Mouse (Mus musculus) liver, embryonic 16.5 days (tissue): Measurements from ENCODE around the gene Gpr180. TPM values are rescaled to one million over a fixed set of nuclear protein-coding genes. Genes with fewer than 3 reads are reported as not detected.
A peak's percentile ranks its signal among the peaks of the same experiment; 100 is the strongest.

Source experiments
- ATAC-seq: fragments of 200-750 bp; cut with Nextera tagmentation; 2 replicates; pipeline ENCODE4 v1.8.0; 2017; ENCODE audit warnings: low read depth, mild to moderate bottlenecking, moderate number of reproducible peaks, moderate library complexity
- H3K27ac ChIP-seq: fragments of 300-500 bp; sonication (generic); 2 replicates; pipeline ENCODE4 v1.5.1; 2014; ENCODE audit warnings: mild to moderate bottlenecking, low read length
- H3K27me3 ChIP-seq: fragments of 300-500 bp; sonication (generic); 2 replicates; pipeline ENCODE4 v1.6.1; 2014; ENCODE audit warnings: low read depth, low read length, mixed read lengths; ENCODE audit not compliant: control insufficient read depth, insufficient read depth
- H3K36me3 ChIP-seq: fragments of 300-500 bp; sonication (generic); 2 replicates; pipeline ENCODE4 v1.6.1; 2014; ENCODE audit warnings: mild to moderate bottlenecking; ENCODE audit not compliant: control insufficient read depth, insufficient read depth
- H3K4me1 ChIP-seq: fragments of 300-500 bp; sonication (generic); 2 replicates; pipeline ENCODE4 v1.6.1; 2014; ENCODE audit warnings: low read depth, low read length, mixed read lengths; ENCODE audit not compliant: control insufficient read depth
- H3K4me2 ChIP-seq: fragments of 300-500 bp; sonication (generic); 2 replicates; pipeline ENCODE4 v1.6.1; 2014; ENCODE audit warnings: low read depth, low read length, mixed read lengths
- H3K4me3 ChIP-seq: fragments of 300-500 bp; sonication (generic); 2 replicates; pipeline ENCODE4 v1.5.1; 2014; ENCODE audit warnings: low read depth, mild to moderate bottlenecking, low read length
- H3K9ac ChIP-seq: fragments of 300-500 bp; sonication (generic); 2 replicates; pipeline ENCODE4 v1.6.1; 2014; ENCODE audit warnings: low read depth, low read length
- H3K9me3 ChIP-seq: fragments of 300-500 bp; sonication (generic); replicated peaks from 2 replicates; pipeline ENCODE4 v1.6.1; 2016; ENCODE audit warnings: low read length; ENCODE audit not compliant: control insufficient read depth
- WGBS: fragments of 180-500 bp; shearing (Covaris S2); extraction: QIAGEN DNeasy Blood & Tissue Kit; methylation state at CpG from one replicate; pipeline ENCODE4 v1.1.7; 2014; ENCODE audit not compliant: insufficient replicate concordance; 5-methylcytosine and 5-hydroxymethylcytosine counted together
- polyA plus RNA-seq: library from polyadenylated mRNA; unstranded; fragments of >200 nt; fragmentation: Nextera tagmentation; extraction: Ambion mirVana; gene quantifications from 2 replicates; pipeline ENCODE4 v1.2.1, GENCODE M21; 2015

The Gpr180 gene
- polyA plus RNA-seq, 1 experiment from 2014 or later, result 10.0 TPM

DNA sequence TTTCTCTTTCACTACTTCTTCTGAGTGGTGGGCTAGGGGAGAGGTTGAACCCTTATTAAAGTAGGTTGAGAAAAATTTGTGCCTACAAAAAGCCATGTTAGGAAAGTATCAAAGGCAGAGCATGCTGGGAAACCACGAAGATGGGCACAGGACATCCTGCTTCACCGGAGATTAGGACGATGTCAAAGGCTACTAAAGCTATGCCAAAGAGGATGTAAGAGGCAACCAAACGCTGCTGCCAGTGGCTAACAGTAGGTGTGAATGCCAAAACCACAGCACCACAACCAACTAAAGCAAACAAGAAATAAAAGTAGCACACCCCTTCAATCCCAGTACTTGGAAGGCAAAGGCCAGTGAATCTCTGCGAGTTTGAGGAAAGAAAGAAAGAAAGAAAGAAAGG, 12.8 kb upstream of the Gpr180 start:
- Histone ChIP-seq H3K27ac (no peak overlapping the region), H3K9ac (no peak overlapping the region), H3K4me3 (no peak overlapping the region), H3K4me1 (peaks cover 2% of the 10 kb centered on the region; the same call in 1 of the 2 replicates), H3K36me3 (peaks cover 9% of the 10 kb centered on the region), H3K9me3 (no peaks in the 10 kb centered on the region), H3K27me3 (no peaks in the 10 kb centered on the region), H3K4me2 (no peak overlapping the region)
- ATAC-seq, result no peak
- WGBS, result 43% methylated on average over 5 of the region's 5 CpGs

DNA sequence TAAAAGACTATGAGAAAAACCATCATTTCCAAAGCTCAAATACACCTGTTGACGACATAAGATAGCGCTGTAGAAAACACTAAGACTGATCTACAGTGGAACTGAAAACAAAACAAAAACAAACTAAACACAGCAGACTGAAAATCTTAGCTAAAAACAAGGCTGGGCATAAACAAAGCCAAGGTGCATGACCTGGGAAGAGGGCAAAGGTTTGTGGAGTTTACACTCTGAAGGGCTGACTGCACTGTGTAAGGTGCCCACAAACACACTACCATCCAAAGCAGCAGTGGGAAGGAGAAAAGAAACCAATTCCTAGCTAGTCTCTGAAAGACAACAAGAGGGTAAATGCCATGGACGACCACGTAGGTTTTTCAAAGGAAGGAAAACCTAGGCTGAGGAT, 12.2 kb upstream of the Gpr180 start:
- Histone ChIP-seq H3K9ac (no peak overlapping the region), H3K27ac (no peak overlapping the region), H3K4me2 (no peak overlapping the region), H3K27me3 (no peaks in the 10 kb centered on the region), H3K4me1 (peaks cover 2% of the 10 kb centered on the region; the same call in 1 of the 2 replicates), H3K36me3 (peaks cover 9% of the 10 kb centered on the region), H3K4me3 (no peak overlapping the region), H3K9me3 (no peaks in the 10 kb centered on the region)
- WGBS, result 77% methylated on average over 4 of the region's 4 CpGs
- no peak for ATAC-seq

DNA sequence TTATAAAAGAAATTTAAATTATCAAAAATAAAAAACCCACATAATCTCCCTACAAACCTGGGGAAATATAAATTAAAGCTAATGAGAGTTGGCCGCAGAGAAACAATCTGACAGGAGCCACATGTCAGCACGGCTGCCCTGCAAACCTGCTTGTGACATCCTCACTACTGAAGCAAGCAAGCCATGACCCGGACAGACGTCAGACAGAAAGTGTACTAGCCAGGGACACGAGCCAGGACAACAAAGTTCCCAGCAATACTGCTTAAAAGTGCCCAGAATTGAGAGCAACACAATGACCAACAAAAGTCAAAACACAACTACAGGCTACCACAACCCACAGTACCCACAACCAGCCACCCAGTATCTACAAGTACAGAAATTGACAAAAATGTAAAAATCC, 10.7 kb upstream of the Gpr180 start:
- Histone ChIP-seq H3K4me3 (no peak overlapping the region), H3K4me2 (no peak overlapping the region), H3K27me3 (no peaks in the 10 kb centered on the region), H3K9me3 (no peaks in the 10 kb centered on the region), H3K27ac (no peak overlapping the region), H3K36me3 (peaks cover 4% of the 10 kb centered on the region), H3K9ac (no peak overlapping the region), H3K4me1 (peaks cover 2% of the 10 kb centered on the region; the same call in 1 of the 2 replicates)
- ATAC-seq, result no peak
- WGBS, result 78% methylated on average over 5 of the region's 5 CpGs

DNA sequence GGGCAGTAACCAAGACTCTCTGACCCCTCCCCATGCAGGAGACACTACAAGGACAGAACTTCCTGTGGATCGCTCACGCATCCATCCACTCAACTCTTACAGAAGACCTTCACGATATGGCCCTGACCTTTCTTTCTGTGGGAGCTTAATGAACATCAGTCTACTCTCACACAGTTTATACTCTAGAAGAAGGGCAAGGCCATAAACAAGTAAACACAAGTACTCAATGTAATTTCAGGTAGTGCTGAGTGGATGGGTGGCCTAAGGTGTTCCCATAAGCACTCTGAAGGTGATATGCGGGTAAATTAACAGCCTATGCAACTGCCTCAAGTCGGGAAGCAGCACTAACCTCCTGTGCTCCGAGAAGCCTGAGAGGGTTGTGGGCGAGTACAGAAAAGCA, 5.5 kb upstream of the Gpr180 start:
- 70% methylated on average over 7 of the region's 7 CpGs for WGBS
- H3K4me3 ChIP-seq, result peak overlapping the region; percentile 74; the same call in 1 of the 2 replicates
- peaks cover 4% of the 10 kb centered on the region for H3K36me3 ChIP-seq
- no peak for ATAC-seq
- H3K9ac ChIP-seq, result no peak overlapping the region
- H3K27me3 ChIP-seq, result no peaks in the 10 kb centered on the region
- H3K4me1 ChIP-seq, result peaks cover 14% of the 10 kb centered on the region
- H3K27ac ChIP-seq, result no peak overlapping the region
- H3K4me2 ChIP-seq, result peak overlapping the region; percentile 89
- H3K9me3 ChIP-seq, result no peaks in the 10 kb centered on the region

DNA sequence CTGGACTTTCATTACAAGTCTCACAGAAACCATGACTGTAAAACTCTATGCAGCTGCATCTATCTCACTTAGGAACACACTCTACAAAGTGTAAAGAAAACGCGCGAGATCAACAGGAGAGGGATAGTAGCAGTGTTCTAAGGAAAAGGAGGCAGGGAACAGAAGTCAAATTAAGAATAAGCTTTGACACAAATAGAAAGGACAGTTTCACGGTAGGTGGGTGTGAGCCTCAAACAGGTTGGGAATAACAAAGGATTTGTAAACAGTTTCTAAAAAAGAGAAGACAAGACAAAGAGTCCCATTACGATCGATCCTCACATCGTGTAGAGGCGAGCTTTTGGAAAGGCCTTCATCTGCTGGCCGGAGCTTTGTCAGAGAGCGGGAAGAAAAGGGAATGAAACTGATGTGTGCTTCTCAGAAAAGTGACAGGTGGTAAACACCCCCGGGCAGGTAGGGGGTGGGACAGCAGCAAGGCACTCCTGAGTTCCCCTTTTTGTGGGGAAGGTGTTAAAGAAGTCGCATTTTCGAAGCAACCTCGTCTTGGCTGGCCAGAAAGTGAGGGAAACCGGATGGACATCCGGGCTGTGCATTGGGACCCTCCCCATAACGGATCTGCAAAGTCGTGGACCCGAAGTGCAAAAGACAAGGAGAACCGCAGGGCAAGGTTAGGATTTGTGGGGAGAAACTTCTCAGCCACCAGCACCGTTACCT, 4.9 kb upstream of the Gpr180 start:
- ATAC-seq, result no peak
- Histone ChIP-seq H3K4me3 (peak overlapping the region; percentile 74), H3K27ac (no peak overlapping the region), H3K9me3 (no peaks in the 10 kb centered on the region), H3K4me2 (peak overlapping the region; percentile 89), H3K36me3 (peaks cover 4% of the 10 kb centered on the region), H3K4me1 (peaks cover 17% of the 10 kb centered on the region), H3K27me3 (no peaks in the 10 kb centered on the region), H3K9ac (peak overlapping the region; percentile 74)
- WGBS, result 10% methylated on average over 21 of the region's 21 CpGs

DNA sequence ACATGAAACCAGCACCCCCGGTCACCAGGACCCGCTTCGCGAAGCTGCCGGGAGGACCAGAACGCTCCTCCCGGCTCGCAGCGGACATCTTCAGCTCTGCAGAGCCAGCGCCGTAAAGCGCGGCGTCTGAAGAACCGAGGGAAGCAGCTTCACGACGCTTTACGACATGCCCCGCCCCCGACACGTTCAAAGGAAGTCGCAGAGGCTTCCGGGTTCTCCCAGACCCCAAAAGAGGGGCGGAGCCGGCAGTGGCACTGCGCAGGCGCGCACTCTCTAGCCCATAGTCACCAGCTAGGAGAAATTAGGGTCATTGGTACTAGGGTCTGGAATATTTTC, 4.3 kb upstream of the Gpr180 start, which contains the start of gene Tgds:
Gene Tgds, minus strand, starts transcription at position 114 of the 336 bp plus-strand sequence.
- Histone ChIP-seq H3K27me3 (no peaks in the 10 kb centered on the region), H3K4me2 (peak within 1 kb of the TSS; percentile 89), H3K27ac (no peak within 1 kb of the TSS), H3K9me3 (no peaks in the 10 kb centered on the region), H3K9ac (peak within 1 kb of the TSS; percentile 74), H3K4me3 (peak within 1 kb of the TSS; percentile 74), H3K36me3 (no peaks in the 10 kb centered on the region), H3K4me1 (peaks cover 20% of the 10 kb centered on the region)
- ATAC-seq, result peak; percentile 68
- WGBS, result 0% methylated on average over 28 of the region's 28 CpGs

DNA sequence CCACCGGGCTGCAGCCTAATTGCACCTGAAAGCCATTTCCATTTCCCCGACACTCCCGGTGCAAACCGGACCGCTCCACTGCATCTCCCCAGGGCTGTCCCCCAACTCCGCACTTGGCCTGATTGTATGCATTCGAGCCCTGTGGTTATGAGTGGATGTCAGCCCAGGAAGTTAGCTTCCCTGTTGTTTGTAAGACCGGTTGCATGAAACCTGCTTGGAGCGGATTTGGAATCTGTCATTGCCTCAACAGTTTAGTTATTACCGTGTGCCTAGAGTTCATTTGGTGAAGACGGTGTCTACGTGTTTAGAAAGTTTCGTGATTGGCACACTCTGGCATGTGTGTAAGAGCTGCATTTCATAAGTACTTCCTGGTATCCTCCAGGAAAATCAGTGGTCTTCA, 529 bp downstream of the Gpr180 start:
- Histone ChIP-seq H3K9ac (peak overlapping the region; percentile 69), H3K36me3 (no peaks in the 10 kb centered on the region; the same call in 1 of the 2 replicates), H3K4me3 (peak overlapping the region; percentile 76), H3K9me3 (no peaks in the 10 kb centered on the region), H3K27ac (no peak overlapping the region), H3K4me1 (peaks cover 17% of the 10 kb centered on the region), H3K27me3 (no peaks in the 10 kb centered on the region), H3K4me2 (peak overlapping the region; percentile 84)
- ATAC-seq, result no peak
- WGBS, result under 1% methylated on average over 13 of the region's 13 CpGs

DNA sequence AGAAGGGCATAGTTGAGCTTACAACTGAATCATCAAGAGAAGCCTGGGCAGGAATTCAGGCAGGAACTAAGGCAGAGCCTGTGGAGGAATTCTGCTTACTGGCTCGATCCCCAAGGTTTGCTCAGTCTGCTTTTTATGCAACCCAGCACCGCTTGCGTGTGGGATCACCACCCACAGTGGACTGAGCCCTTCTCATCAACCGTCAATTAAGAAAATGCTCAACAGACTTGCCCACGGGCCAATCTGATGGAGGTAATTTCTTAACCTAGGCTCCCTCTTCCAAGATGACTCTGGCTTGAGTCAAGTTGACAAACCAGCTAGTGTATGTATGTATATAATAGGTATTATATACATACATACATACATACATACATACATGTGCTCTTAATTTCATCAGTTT, 5.3 kb downstream of the Gpr180 start:
- Histone ChIP-seq H3K4me1 (peaks cover 6% of the 10 kb centered on the region), H3K36me3 (no peaks in the 10 kb centered on the region; the same call in 1 of the 2 replicates), H3K27me3 (no peaks in the 10 kb centered on the region), H3K4me3 (no peak overlapping the region), H3K27ac (no peak overlapping the region), H3K4me2 (no peak overlapping the region), H3K9me3 (no peaks in the 10 kb centered on the region), H3K9ac (no peak overlapping the region)
- WGBS, result 81% methylated on average over 5 of the region's 5 CpGs
- ATAC-seq, result no peak

DNA sequence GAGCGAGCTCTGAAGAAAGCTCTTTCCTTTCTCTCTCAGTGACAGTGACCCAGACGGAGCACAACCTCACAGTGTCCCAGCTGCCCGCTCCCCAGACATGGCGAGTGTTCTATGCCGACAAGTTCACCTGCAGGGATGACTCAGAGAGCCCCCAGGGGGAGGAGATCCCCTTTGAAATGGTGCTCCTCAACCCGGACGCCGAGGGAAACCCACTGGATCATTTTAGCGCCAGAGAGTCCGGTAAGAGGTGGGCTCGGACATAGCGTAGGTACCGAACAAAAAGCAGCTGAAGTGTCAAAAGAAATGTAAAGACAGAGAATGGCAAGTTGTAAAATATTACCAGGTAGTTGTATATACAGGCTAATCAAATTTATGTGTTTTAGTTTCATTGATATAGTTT, 11.1 kb downstream of the Gpr180 start:
- Histone ChIP-seq H3K27me3 (no peaks in the 10 kb centered on the region), H3K4me2 (no peak overlapping the region), H3K9me3 (no peaks in the 10 kb centered on the region), H3K4me3 (no peak overlapping the region), H3K9ac (no peak overlapping the region), H3K36me3 (no peaks in the 10 kb centered on the region), H3K4me1 (no peaks in the 10 kb centered on the region), H3K27ac (no peak overlapping the region)
- no peak for ATAC-seq
- WGBS, result 80% methylated on average over 13 of the region's 13 CpGs
